Mouse (Mus musculus): ENCODE data around the gene Ttc28.

Ttc28 gene

DNA sequence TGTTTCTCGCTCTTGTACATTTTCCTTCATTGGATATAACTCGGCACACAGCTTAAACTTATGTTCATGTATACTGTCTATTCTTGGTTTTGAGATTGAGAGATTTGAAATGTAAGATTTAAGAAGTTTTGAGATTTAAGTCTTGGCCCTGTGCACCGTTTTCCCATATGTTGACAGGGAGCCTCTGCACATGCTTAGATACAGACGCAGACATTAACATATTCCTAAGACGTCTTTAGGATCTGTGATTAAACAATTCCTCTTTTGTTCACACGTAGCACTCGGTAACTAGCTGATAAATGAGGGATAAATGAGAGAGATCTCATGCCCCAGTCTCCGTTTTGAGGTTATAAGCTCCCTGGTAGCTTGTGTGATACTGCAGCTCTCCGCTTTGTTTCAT, 174.8 kb downstream of the Ttc28 start:
- WGBS: 58% methylated on average over 9 of the region's 9 CpGs

DNA sequence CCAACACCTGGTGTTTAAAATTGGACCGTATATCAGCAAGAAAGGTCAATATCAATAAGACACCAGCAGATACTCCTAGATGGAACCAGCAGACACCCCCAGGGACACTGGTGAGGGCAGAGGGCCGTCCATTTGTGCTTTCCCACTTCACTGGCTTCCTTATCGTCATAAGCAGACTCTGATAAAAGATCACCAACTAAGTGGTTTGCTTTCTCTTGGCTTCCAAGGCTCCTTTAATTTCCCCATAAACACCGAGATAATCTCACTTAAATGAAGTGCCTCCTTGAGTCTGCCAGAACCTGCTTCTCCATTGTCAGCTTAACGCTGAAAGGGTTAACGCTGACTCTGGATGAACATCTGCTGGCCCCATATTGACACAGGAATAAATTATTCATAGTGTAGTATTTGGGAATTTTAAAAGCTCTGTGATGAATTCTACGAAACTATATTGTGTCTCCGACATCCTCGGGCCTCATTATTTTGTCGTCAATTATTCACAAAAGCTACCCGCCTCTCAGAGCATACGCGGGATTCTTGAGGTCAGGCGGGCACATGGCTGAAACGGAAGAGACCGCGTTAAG, 175.3 kb downstream of the Ttc28 start:
- 31% methylated on average over 17 of the region's 17 CpGs for WGBS

DNA sequence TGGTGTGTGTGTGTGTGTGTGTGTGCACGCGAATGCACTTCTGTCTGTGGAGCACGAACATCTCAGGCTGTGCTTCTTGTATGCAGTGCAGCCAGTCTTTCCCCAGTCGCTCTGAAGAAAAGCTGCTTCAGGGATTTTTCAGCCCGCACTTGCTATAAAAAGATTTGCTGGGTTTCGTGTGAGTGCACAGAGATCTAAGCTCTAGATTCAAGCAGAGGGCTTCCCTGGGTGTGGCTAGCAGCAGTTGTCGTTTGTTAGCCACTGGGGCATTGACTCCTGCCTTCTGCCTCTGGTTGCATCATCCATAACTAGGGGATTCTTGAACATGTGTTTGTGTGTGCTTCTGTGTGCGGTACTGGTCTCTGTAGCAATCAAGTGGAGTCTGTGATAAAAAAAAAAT, 175.9 kb downstream of the Ttc28 start:
- WGBS: 27% methylated on average over 8 of the region's 8 CpGs

DNA sequence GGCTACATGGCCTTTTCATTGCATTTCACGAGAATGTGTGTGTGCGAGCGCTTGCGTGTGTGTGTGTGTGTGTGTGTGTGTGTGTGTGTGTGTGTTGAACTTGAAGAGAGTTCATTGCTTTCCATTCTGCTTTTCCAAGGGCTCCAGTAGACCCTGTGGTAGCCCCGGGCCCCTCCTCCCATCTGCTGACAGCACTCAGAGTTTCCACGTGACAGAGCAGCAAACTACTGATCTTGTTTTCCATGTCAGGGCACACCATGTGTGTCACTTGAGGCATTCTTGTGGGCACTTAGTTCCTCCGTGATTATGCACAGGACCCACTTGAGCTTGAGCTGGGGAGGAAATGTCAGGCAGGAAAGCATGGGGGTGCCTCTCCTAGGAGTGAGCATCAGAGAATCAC, 177.5 kb downstream of the Ttc28 start:
- WGBS: 82% methylated on average over 7 of the region's 7 CpGs

DNA sequence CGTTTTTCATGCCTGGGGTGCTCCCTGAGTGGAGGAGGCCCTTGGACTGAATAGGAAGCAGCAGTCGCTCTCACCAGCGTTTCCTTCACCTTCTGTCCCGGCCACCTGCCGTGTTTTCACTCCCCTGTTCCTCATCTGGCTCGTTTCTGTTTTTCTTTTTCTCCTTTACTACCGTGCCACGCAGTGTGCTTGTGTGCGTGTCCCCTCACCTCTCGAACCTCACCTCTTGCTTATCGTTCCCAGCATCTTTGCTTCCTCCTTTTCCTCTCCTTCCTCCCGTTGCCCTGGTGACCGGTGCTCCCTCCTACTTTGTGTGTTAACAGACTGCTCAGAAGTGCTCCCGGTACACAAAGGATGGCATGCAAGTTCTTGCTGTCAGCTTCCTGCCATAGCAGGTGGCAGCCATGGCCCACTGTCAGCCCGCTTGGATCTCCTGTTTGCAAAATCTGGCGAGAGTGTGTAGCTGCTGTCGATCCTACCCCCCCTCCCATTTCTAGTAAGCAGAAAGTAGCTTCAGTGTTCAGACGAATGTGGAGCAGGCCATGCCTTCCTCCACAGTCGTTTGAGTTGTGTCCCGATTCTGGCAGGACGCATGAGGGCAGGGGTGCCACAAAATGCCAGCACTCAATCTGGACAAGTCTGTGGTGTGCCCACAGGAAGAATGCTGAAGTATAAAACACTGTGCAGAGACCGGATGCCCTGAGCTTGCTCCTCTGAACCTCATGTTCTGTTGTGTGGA, 179.0 kb downstream of the Ttc28 start:
- WGBS: 23% methylated on average over 22 of the region's 22 CpGs

DNA sequence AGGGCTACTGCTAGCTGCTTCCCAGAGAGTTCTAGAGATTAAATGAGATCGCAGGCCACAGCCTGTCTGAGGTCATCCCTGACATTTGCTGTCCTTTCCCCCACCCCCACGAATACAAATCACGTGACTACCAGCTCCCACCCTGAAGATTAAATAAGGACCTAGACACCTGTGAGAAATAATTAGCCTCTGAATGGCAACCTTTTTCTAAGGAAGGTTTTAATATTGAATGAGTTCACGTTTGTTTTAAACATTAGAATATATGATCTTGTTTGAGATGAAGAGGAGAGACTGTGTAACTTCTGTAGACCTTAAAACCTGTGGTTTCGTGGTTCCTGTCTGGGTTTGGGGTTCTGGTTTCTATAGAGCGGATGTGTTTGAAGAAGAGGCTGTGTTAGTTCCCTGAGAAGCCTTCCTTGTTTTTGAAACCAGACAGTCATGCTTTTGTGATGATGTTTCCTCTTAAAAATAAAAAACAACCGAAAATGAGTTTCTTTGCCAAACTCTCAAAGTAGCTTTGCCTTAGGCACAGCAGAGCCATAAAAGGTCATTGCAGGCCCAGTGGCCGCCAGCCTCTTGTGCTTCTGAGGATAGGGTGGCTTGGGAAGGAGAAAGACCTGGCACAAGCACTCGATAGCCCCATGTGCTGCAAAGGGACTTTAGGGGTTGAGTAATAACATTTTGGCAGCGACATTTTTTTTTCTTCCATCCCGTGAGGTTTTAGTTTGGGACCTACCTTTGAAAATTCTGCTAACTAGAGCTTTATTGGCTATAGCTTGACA, 179.7 kb downstream of the Ttc28 start:
- 65% methylated on average over 11 of the region's 11 CpGs for WGBS

DNA sequence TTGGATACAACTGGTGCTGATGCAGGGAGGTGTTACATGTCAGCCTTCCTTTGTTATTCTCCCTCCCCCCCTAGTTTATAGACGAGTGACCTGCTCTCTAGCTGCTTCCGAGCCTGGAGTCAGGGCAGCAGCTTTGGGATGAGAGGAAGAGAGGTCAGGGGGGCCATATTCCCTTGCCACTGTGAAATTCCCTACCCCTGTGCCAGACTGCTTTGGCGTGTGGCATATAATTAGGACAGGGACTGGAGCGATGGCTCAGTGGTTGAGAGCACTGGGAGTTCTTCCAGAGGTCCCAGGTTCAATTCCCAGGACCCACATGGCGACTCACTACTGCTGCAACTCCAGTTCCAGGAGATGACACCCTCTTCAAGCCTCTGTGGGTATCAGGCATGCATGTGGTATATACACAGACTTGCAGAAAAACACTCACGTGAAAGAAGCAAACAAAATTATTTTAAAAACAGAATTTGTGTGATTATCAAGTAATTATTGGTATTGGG, 180.7 kb downstream of the Ttc28 start:
- WGBS: 84% methylated on average over 6 of the region's 6 CpGs

DNA sequence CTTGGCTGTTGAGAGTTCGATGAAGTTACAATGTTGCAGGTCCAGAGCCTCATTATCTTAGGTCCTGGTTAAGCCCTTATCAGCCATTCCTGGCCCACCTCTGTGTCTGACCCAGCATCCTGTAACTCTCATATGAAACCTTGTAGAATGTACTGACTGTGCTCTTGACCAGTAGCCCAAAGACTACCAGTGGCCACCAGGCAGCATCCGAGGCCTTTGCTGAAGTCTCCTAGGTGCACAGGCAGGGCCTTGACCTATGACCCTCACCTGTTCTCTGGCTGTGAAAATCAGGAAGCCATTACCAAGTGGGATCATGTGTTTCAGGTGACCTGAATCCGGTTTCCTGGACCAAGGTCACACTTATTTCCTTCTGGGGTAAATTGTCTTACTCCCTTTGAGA, 183.6 kb downstream of the Ttc28 start:
- 93% methylated on average over 3 of the region's 3 CpGs for WGBS

DNA sequence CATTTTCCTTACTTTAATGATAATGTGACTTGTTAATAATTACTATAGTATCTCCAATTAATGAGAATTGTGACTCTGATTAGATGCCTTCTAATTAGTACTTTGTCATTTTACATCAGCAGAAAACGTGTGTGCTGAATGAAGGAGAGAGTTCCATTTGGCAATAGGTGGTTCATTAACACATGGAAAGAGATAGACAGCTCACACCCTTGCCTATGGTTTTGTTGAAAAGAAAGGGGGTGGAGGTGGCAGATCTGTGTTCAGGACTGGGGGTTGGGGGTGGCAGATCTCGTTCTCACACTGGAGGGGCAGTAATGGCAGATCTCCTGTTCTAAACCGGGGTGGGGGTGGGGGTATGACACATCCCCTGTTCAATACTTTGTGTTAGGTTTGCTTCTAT, 184.4 kb downstream of the Ttc28 start:
- 64% methylated on average over 3 of the region's 3 CpGs for WGBS

DNA sequence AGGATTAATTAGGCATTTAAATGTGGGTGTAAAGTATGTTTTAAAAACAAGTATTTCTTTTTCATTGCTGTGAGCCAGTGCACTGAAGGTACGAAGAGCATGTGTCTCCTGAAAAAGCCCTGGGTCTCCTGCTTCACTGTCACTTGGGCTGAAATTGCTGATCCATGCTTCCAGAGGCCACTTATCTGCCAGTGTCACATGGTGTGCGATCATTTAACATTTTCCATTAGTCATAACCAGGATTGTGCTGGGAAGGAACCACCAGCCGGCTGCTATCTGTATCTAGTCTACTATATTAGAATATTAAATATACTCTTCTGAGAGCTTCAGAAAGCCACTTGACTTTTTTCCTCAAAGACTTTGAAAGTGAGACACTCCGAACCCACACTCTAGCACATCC, 186.2 kb downstream of the Ttc28 start:
- 95% methylated on average over 4 of the region's 4 CpGs for WGBS

DNA sequence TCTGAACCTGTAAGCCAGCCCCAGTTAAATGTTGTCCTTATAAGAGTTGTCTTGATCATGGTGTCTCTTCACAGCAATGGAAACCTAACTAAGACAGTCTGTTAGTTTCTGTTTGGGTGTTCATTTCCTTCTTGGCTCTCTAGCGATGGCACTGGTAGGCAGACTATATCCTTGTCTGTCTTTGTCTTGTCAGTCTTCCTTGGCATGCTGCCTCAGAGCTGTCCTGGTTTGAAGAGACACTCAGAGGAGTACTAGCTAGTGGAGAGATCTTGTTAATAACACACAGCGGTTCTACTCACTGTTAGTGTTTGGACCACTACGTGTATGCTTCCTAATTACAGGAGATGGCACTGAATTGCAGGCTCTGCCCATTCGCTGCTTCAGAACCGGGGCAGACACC, 189.9 kb downstream of the Ttc28 start:
- 81% methylated on average over 5 of the region's 5 CpGs for WGBS

DNA sequence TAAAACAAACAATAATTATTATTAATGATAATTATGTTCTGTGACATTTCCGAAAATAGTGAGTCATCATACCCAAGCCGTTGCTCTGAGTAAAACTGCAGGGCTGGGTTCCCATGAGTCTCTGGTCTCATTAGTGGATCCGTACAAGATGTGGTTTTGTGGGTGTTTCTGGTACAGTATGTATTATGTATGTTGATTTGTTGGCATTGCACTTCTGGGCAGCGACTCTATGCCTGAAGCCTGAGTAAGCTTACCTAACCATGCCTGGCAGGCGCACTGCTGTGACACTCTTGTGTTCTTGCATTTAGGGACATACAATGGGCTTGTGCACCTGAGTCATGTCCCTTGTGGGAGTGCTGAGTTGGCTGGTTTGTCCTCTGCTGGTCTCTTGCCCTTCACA, 190.3 kb downstream of the Ttc28 start:
- 78% methylated on average over 5 of the region's 5 CpGs for WGBS

DNA sequence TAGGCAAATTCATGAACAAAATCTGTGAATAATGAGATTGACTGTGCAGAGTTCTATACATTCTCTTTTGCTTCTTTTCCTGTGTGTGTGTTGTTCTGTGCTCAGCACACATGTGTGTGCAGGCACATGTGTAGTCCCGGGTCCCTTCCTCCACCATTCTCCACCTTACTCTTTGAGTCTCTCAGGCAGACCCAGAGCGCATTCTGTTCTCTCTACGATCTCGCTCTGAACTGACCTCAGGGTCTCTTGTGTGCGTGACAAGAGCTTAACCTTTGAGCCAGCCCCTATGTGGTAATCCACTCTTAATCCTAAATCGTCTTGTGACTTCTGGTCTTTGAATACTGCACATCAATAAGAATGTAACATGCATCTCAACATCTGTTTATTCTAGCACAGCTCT, 190.8 kb downstream of the Ttc28 start:
- WGBS: 89% methylated on average over 6 of the region's 6 CpGs

DNA sequence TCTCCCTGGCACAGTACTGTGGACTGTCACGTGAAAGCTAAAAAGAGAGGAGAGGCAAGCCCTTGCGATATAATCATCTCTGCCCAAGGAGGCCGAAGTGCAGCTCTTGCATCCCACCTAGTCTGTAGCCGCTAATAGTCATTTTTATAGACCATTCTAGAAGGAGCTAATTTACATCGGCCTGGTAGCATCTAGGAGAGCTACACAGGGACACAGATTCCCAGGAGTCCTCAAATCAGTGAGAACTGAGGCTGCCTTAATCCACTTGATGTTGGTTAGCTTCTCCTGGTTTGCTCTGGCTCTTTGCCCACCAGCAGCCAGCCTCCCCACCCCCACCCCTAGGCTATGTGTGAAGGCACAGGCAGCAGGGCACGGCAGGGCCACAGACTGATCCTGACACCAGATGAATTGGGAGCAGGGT, 193.7 kb downstream of the Ttc28 start:
- 61% methylated on average over 6 of the region's 6 CpGs for WGBS

DNA sequence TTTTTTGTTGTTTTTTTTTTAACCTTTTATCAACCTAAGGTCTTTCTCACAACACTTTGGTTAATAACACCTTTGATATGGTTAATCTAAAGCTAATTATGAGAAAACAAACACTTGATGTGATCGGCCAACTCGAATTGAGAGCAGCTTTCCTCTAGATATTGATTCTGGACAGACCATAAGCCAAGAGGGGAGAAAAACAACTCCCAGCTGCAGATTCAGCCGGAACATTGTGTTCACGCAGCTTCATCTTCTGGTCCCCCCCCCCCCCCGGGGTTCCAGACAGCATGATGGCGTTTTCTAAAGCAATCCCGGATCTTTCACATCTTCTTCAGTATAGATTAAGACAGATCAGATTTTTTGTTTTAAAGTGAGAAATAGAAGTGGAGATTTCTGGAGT, 194.4 kb downstream of the Ttc28 start:
- 64% methylated on average over 7 of the region's 7 CpGs for WGBS

DNA sequence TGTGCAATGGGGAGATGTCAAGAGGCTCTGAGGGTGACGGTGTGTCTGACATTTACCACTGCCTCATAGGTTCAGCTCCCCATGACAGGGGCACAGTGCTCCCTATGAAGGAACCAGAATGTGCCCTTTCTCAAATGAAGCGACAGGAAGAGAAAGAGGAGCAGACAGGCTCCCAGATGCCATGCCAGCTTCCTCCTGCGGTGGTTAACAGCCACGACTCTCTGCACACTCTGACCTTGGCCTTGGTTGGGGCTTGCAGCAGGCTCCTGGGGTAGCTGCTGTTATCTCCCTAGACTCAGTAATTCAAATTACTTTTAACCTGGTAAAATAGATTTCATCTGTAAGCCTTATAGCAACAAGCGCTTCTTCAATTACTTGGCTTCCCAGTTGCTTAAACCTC, 196.2 kb downstream of the Ttc28 start:
- WGBS: 82% methylated on average over 5 of the region's 5 CpGs

DNA sequence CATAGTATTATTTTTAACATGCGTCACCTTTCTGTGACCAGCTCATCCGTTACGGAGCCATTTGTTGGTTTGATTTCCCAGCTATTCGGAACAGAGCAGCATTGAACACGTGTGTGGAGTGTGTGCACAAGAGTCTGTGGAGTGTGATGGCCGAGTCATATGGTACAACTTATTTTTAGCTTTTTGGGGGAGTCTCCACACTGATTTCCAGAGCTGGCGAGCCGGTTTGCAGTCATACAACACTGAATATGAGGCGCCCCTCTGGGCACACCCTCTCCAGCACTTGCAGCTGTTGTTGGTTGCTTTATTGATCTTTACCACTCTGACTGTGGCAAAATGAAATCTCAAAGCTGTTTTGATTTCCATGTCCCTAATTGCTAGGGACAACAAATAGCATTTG, 197.7 kb downstream of the Ttc28 start:
- 75% methylated on average over 9 of the region's 9 CpGs for WGBS

DNA sequence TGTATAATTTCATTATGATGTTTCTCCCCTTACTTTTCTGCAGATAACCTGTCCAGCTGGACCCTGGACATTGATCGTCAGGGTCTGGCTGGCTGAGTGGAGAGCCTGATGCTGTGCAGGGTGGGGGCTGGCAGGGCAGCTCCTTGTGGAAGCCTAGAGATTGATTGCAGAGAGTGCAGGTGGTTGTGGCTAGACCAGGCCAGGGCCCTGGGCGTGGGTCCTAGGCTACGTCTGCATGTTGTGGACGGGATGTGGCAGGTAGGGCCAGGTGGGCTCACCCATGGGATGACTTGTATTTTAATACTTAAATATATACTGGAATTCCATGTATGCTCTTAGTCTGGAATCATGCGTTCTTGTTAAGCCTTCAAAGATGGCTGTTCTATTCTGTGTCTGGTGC, 201.0 kb downstream of the Ttc28 start:
- 98% methylated on average over 5 of the region's 5 CpGs for WGBS

DNA sequence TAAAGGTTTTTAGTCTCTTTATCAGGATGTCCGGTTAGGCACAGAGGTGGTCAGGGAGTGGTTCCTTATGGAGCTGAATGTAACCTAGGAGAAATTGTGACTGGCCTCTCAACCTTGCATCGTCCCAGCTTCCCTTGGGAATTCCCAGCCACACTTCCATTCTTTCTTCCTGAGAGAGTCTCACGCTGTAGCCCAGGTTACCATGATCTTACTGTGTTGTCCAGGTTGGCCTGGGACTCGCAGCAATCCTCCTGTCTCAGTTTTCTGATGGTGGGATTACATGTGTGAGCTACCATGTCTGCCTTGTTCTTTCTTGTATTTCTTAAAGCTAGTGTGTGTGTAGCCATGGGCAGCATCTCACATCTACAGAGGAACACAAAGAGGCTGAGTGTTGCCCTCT, 206.2 kb downstream of the Ttc28 start:
- 96% methylated on average over 4 of the region's 4 CpGs for WGBS

DNA sequence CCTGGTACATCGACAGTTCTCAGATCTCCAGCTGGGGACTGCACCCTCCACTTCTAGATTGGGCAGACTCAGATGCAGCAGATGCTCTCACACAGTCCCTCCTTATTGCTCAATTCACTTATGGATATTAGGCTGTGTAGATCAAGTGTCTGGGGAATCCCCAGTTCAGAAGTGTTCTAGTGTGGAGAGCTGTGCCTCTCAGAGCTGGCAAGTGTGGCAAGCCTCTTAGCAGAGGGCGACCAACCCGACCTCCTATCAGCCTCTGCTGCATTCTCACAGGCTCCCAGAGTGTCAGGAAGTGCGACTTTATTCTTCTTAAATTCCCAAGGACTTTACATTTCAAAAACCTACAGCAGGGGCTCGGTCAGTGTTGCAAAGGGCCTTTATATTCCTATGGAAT, 217.1 kb downstream of the Ttc28 start:
- WGBS: 66% methylated on average over 5 of the region's 5 CpGs

DNA sequence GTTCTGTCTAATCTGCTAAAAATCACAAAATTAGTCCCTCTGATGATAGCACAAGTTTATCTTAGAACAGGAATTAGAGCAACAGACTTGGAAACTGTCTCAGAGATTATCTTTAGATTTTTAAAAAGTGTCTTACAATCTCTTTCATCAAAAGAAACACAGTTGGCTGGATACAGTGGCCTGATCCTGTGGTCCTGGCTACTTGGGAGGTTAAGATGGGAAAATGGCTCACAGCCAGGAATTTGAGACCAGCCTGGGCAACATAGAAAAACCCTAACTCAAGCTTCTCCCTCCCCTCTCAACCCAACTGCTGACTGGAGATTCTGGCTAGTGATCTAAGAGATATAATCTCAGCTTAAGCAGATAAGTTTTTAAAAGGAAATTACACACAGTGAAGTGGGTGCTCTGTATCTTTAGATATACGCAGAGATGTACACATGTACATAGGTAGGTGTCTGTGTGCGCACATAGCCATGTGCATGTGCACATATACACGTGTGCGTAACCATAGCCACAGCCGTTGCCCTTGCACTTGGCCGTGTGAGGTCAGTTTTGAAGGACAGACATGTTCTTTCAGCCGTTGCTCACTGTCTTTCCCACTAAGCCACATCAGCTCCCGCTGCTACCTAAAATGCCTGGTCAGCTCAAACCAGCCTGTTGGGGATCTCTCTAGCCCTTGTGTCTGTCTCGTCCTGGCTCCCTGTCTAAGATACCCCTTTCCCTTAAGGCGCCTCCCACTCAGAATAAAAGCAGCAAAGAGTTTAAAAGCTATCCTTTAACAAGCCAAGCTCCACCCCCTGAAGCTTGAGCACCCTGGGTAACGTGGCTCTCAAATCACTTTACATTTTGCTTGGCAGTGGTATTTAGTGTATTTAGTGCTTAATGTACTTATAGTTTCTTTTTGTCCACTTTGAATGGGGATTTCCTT, 217.9 kb downstream of the Ttc28 start:
- 72% methylated on average over 11 of the region's 11 CpGs for WGBS
